Mouse (Mus musculus) fibroblast of lung, adult 2 months (primary cell): Measurements from ENCODE around the gene Tnrc18.

Experiments
- DNase-seq: peaks from one replicate; pipeline ENCODE4 v3.0.0-alpha.2; 2011; ENCODE audit warnings: low read depth

The Tnrc18 gene

DNA sequence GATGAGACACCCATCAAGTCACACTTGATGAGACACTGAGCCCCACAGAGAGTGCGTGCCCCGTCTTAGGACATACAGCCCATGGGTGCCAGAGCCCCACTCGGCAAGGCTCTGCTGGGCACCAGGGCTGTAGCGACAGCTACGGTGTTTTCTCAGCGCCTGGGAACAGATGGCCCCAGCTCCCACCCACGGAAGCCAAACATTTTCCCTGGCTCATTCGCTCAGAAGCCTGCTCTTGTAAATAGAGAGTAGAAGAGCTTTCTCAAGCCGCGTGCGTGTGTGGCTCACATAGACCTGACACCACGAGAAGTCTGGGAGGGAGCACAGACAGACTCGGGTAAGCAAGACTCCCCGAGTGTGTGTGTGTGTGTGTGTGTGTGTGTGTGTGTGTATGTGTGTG lies 125.2 kb downstream of the Tnrc18 start, which contains the start of gene Slc29a4:
TSS of gene Slc29a4 (plus strand) at position 265 of the 400 bp plus-strand sequence.
- no peak for DNase-seq

DNA sequence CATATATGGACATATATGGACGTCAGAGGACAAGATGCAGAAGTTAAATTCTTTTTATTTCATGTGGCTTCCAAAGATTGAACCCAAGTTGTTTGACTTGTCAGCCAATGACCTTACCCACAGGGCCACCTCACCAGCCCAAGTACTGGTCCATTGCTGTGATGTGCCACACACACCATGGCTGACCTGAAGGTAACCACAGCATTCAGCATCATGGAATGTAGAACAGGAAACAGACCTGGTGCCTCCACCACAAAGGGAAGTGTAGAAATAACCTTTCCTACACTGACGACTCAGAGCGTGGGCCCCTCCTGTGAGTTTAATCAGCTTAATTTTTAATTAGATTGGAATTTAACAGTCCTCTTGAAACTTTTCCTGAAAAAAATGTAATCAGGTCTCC lies 127.1 kb downstream of the Tnrc18 start:
- DNase-seq = no peak

DNA sequence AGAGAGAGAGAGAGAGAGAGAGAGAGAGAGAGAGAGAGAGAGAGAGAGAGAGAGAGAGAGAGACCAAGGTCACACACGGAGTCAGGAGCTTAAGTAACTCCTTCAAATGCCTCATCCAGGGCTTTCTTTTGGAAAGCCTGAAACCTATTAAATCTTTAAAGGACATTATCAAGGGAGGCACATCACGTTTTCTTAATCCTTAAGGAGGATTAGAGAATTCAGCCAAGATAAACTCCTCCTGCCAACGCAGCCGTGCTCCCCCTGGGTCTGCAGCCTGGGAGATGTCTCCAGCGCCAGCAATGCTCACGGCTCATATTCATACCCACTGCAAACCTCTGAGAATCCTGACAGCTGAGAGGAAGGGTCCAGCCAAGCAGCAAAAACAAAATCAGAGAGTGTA lies 128.6 kb downstream of the Tnrc18 start:
- DNase-seq = no peak

DNA sequence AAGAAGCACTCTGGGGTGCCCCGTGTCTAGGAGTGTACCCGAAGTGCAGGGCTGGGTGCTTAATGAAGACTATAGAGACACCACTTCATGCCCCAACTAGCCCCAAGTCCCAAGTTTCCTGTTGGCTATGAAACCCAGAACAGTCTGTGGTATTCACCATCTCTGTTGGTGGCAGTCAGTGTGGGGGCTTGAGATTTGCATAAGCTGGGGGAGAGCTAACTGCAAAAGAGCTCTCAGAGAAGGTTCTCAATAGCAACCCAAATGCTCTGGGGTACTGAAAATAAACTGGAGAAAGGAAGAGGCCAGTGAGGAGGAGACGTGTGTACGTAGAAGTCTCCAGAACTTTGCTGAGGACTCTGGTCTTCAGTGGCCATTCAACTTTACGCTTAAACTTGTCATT lies 134.9 kb downstream of the Tnrc18 start:
- DNase-seq = no peak

DNA sequence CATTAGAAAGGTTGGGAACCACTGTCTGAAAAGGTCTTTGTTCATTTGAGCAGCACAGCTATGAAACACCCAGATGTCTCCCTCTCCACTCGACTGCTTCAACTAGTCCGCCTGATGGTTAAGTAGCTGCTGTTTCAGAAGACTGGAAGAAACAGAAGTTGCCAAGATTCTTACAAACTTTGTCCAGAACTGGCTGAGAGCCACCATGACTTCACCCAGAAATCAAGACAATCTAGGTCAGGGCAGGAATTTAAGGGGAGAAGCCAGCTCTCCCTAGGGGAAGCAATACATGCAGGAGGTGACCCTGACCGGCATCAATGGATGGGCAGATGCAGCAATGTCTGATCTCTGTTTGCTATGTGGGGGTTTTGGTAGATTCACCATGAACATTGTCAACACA lies 135.6 kb downstream of the Tnrc18 start:
- DNase-seq = no peak

DNA sequence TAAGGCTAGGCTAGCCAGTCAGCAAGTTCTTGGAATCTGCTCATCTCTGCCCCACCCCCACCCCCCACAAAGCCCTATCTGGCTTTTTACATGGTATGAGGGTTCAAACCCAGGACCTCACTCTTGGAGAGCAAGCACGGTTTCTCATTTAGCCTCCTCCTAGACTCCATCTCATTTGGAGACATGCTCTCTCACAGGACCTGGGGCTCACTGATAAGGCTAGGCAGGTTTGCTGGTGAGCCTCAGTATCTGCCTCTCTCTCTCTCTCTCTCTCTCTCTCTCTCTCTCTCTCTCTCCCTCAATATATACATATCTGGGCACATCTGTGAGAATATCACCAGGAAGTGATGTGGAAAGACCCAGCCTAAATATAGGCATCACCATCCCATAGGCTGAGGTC lies 138.4 kb downstream of the Tnrc18 start:
- no peak for DNase-seq

DNA sequence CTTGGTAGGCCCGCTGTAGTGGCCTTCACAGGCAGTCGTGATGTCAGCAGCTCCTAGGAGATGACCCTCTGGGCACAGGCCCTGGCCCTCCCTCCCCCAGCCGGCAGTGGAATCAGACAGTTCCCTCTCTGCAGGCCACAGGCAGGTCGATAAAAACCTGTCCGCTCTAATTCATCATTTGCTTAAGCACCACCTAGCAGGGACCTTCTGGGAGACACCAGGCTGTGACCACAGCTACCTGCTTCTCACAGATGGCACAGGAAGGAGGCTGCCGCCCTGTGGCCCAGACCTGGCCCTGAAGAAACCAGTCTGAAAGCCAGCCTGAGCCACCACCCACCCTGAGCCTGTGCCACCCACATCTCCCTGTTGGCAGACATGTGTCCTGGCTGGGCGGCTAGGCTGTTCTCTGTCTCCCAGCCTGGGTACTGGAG lies 139.3 kb downstream of the Tnrc18 start:
- DNase-seq = no peak
